Mouse (Mus musculus) embryo, embryonic 10 days (tissue): ENCODE measurements around the gene Efna5.

Experiments
- DNase-seq: peaks from one replicate; pipeline ENCODE4 v3.0.0-alpha.2; 2015; ENCODE audit warnings: low spot score

Gene Efna5

GRCm38 (mm10) chr17:62656591-62656990 lies 224.5 kb downstream of the Efna5 start:
- DNase-seq: no peak

GRCm38 (mm10) chr17:62655819-62656355 lies 225.2 kb downstream of the Efna5 start:
- peak; percentile 56 for DNase-seq

- DNase-seq: no peak
Observed at GRCm38 (mm10) chr17:62652451-62652850, 228.7 kb downstream of the Efna5 start.

DNA sequence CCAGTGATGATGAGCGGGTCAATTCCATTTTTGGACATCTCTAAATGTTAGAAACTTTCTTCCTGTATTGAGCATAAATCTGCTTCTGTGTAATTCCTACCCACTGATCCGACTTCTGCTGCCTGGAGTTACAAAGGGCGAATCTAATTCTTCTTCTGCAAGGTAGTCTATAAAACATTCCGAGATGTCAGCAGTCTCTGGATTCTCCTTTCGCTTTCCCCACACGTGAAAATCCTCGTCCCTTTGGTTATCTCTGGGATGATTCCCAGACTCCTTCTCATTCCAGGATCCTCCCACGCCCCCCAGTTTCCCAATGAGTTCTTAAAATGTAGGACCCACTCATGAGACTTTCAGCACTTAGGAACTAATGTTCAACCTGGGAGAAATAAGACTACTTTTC lies 229.4 kb downstream of the Efna5 start:
- no peak for DNase-seq

DNA sequence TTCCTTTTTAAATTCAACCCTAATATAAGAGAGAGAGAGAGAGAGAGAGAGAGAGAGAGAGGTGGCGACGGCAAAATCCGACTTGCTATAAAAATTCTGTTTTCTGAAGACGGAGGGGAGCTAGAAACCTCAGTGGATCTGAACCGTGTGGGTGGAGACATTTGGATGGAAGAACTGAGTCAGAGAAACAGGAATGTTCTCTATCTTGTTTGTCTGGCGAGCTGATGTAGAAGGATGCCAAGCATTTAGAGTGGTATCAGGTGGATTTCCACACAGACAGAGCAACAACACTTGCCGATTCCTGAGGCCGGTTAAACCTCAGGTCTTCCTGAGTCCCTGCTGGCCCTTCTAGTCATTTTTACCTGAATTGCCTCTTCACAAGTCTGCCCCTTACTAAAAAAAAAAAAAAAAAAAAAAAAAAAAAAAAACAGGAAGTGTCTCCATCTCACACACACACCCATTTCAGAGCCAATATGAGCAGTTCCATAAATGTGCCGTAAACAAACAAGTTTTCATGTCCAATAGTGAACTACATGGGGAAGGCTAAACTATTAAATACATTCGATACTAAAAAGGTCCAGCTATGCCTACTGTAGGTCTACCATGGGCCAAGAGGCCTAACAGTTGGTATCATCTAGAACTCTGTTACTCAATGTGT lies 231.7 kb downstream of the Efna5 start:
- DNase-seq: no peak

DNA sequence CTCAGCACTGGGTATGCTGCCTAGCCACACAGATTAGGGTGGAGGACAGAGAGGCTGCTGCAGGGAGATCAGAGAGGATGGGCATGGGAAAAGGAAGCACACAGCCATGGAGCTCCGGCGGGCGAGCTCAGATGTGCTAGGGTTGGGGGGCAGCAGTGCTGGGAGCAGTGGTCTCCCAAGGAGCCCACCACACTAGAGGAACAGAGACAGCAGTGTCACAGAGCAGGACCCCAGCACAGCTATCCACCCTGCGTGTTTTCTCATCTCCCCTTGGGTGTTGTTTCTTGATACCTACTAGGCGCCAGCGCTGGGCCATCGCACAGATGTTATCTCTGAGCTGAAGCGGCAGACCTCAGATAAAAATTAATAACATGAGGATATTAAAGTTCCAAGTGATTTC lies 234.3 kb downstream of the Efna5 start:
- no peak for DNase-seq

- DNase-seq: no peak
Observed at GRCm38 (mm10) chr17:62642447-62643145, 238.5 kb downstream of the Efna5 start.

DNA sequence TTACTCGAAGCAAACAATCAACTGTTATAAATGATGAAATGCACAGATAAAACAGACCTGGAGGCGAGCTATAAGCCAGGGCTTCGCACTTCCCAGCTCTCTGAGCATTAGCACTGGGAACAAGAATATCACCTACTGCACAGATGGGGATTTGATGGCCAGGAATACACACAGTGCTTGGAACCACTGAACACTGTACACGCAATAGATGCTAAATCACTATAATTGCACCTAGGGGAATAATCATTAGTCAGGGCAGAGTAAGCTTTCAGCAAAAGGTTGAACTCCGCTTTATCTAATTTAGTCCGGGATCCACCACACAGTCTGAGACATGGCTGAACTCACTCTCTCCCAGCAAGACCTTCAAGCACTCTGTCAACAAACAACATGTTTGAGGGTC lies 240.5 kb downstream of the Efna5 start:
- DNase-seq: no peak

DNA sequence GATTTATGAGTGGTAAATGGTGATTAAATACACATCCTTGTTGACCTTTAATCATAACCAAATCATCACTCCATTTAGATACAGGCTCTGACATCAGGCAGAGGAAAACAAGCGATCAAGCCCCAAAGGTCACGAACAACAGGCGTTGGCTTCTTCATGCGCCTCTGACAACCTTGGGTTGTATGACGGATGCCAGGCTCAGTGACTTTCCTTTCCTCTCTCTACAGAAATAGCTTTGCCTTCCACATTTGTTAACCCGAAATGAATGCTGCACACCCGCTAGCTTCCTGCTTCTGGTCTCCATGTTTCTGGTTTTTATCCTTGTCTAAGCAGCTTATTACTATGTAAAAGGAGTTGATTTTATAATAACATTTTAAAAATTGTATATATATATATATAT lies 244.2 kb downstream of the Efna5 start:
- DNase-seq: no peak

DNA sequence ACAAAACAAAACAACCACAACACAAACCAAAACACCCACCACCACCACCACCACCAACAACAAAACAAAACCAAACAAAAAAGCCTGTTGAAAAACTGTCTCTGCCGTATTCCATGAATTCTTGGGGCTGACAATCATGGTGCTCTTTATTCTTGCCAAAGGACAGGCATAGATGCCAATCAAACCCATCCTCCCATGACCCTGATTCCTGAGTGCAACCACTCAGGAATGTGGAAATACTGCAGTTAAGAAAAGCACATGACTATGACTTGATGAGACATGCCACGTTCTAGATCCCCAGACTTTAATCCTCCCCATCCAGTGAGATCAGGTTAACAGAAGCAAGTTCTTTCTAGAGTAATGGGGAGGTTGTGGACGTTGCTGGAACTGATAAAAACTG lies 246.2 kb downstream of the Efna5 start:
- DNase-seq: no peak

DNA sequence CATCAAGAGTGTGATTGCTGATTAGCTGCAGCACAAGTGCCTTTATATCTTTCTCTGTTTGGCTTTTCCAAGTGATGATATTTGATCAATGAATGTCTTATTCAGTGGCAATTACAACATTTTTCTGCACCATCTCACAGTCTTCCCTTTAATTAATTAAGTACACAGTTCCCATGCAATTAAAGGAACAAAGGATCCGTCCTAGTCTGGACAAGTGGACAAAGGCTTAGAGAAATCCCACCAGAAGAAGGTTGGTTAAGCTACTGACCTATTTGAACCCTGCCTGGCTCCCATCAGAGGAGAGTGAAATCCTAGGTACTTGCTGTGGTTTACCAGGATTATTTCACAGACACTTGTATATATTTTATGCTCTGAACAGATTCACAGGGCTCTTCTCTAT lies 252.6 kb downstream of the Efna5 start:
- DNase-seq: no peak

- no peak for DNase-seq
Observed at GRCm38 (mm10) chr17:62627508-62627907, 253.6 kb downstream of the Efna5 start.

DNA sequence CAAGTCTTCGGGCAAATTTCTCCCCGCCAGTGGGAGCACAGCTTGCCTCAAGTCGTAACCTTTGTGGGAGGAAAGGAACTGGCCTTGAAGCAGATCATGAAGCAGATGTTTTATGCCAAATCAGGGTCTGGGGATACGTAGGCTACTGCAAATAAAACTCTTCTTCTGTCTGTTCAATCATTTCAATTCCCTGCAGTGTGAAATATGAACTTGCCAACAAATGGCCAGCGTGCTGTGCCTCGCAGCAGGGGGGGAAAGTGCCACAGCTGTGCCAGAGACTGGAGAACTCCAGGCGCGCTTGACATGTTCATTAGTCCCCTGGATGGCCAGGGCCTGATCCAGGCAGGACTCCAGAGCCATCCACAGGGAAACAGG lies 255.5 kb downstream of the Efna5 start:
- no peak for DNase-seq

DNA sequence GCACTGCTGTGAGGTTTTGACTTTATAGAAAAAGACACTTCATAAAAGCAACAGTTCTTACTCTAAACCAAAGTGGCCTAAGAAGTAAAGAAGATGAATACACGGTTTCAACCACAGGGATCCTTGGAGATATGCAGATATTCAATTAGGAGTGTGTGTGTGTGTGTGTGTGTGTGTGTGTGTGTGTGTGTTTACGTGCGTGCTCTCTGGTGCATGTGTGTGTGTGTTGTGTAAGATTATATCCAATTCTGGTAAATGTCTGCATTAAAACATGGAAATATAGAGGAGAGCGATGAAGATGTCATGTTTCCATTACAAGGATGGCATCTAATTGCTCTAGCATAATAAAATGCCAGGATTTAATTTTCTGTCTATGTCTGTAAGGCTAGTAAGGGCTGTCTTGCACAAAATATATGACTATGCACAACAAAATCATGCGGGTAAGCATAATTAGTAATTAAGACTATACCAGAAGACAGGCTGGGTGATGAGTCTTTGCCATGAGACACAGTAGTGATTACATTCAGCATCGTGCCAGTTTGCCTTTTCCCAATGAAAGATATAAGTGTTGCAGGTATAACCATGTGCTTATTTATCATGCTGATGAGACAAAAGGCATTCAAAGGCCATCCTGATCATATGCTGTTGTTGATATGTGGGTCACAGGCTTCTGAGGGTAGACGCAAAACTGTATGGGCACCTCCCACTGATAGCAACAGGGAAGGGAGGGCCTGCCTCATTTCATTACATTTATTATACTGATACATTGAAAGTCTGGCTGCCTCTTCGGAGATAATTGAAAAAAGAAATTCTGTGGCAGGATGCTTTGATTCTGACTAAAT lies 256.1 kb downstream of the Efna5 start:
- no peak for DNase-seq

- no peak for DNase-seq
Observed at GRCm38 (mm10) chr17:62623224-62623623, 257.9 kb downstream of the Efna5 start.

GRCm38 (mm10) chr17:62622481-62622880 lies 258.6 kb downstream of the Efna5 start:
- no peak for DNase-seq

GRCm38 (mm10) chr17:62615159-62615558 lies 266.0 kb downstream of the Efna5 start:
- DNase-seq: peak; percentile 12

DNA sequence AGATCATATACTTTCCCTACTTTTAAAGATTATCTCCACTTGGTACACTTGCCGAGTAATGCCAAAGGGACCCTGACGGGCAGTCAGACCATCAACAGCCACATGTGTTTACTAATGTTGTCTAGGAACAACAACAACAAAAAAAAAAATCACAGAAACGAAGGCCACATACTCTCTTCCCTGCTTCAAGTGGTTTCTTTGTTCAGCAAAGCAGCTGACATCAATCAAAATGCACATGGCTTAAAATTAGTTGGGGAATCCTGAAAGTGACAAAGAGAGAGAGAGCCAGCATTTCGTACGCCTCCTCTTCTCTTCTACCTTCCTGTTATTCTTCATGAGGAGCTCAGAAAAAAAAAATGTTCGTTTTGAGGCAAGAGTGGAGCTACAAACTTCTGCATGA lies 266.4 kb downstream of the Efna5 start:
- peak; percentile 16 for DNase-seq

DNA sequence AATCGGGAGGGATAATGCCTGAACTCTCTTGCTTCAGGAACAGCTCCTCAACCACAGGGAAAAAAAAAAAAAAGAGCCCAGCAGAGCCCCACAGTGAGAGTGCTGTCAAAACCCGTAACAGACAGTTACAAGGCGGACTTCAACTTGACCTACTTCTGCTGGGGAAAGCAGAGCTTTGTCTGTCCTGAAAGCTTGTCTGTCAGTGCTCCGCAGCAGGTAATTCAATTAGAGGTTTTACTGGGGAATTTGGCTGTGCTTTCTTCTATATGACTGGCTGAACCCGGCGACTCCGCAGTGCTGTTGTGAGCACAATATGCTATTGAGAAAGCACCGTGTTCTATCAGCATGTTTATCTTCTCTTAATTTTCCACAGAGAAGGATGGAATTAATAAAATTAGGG lies 266.9 kb downstream of the Efna5 start:
- peak; percentile 52 for DNase-seq

- no peak for DNase-seq
Observed at GRCm38 (mm10) chr17:62613232-62613631, 267.9 kb downstream of the Efna5 start.

DNA sequence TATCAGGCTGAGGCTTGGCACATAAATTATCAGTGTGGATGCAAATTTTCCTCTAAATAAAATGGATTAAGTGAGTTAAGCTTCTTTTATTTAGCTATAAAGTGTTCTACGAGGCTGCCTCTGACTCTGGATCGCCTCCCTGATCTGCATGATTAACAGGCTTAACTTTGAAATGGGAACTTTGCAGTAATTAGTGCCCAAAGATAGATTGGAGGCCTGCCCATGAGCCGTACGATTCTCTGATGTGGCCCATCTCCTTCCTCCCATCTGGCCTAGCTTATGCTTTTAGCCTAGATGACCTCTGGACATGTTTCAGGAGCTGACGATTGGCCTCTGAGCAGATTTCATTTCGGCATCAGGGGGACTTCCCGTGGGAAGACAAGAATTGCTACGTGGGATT lies 273.0 kb downstream of the Efna5 start:
- peak; percentile 18 for DNase-seq

DNA sequence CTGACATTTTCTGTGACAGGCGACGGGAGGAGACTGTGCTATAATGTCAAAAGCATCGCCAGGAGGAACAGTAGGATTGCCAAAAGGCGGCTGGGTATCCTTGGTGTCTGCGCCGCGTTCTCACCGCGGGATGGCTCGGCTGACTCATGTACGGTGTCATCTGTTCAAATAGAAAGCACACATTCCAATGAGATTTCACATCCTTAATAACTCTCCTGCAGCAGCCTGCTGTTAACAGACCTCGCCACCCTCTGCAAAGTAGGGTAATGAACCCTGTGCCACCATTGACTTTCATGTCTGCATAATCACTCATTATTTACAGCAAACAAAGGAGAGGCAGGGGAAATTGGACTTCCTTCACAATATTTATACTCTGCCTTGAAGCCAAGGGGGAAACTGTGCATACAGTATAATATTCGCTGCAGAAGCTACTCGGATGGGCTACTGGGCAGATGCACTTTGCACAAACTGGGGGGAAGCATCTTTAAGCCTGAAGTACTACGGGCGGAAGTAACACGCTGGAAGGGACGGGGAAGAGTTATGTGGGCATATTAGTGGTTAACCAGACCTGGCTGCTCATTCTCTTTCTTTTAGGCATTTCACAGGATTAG lies 273.7 kb downstream of the Efna5 start:
- no peak for DNase-seq
